Mouse (Mus musculus) brown adipose tissue, adult 24 weeks (tissue): ENCODE results near the gene Tmem140. TPM values are rescaled to one million over a fixed set of nuclear protein-coding genes. Genes with fewer than 3 reads are reported as not detected.
A peak's percentile ranks its signal among the peaks of the same experiment; 100 is the strongest.

Experiments used
- H3K27ac ChIP-seq: fragments of 200-500 bp; replicated peaks from 2 replicates; pipeline ENCODE4 v1.5.1; 2012; ENCODE audit warnings: low read depth, mild to moderate bottlenecking, low read length
- H3K4me1 ChIP-seq: fragments of 200-500 bp; 2 replicates; pipeline ENCODE4 v1.6.1; 2012; ENCODE audit warnings: low read length, mixed read lengths; ENCODE audit not compliant: control insufficient read depth, insufficient read depth, insufficient read length
- H3K4me3 ChIP-seq: fragments of 200-500 bp; 2 replicates; pipeline ENCODE4 v1.5.1; 2012; ENCODE audit warnings: low read depth, mild to moderate bottlenecking, low read length, moderate library complexity; ENCODE audit not compliant: insufficient read depth
- polyA plus RNA-seq: library from polyadenylated mRNA; stranded (reverse); fragments of >200 nt; gene quantifications from 2 replicates; pipeline ENCODE4 v1.2.4, GENCODE M21; 2012; ENCODE audit not compliant: missing spikeins, insufficient read depth, insufficient read length

Gene Tmem140
- polyA plus RNA-seq, 1 experiment, result 38.6 TPM

DNA sequence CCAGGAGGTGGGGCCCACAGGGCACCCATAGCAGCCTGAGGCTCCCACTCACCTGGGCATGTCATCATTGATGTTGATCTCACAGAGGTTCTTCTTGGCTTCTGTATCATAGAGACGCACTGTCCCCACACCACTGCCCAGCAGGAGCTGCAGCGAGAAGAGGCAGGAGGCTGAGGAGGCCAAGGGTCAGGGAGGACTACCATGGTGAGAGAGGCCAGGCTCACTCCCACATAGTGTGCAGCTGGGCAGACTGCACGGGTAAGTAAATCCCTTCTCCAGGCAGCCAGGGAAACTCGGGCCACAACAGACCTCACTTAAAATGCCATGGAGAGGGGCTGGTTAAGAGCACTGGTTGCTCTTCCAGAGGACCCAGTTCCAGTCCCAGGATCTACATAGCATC is 26.2 kb downstream of the Tmem140 start:
- H3K4me3 ChIP-seq, result no peak overlapping the region
- no peak overlapping the region for H3K27ac ChIP-seq
- H3K4me1 ChIP-seq, result no peaks in the 10 kb centered on the region

DNA sequence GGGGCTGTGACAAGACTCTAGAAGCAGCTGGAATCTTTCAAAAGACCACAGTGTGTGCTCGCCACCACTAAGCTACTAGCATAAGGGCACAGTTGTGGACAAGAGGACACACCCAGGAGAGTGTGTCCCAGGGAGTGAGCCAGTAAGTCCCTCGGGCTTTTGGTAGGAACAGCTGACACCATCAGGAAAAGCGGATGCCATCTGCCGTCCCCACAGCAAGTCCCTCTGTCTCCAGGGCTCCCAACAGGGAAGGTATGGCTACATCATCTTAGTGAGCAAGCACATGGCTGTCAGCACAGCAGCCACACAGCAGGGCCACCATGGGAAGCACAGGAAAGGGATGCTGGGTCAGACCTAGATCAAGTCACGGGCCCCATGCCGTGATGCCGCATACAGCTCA is 32.6 kb downstream of the Tmem140 start:
- Histone ChIP-seq H3K4me3 (no peak overlapping the region), H3K4me1 (no peaks in the 10 kb centered on the region), H3K27ac (no peak overlapping the region)

DNA sequence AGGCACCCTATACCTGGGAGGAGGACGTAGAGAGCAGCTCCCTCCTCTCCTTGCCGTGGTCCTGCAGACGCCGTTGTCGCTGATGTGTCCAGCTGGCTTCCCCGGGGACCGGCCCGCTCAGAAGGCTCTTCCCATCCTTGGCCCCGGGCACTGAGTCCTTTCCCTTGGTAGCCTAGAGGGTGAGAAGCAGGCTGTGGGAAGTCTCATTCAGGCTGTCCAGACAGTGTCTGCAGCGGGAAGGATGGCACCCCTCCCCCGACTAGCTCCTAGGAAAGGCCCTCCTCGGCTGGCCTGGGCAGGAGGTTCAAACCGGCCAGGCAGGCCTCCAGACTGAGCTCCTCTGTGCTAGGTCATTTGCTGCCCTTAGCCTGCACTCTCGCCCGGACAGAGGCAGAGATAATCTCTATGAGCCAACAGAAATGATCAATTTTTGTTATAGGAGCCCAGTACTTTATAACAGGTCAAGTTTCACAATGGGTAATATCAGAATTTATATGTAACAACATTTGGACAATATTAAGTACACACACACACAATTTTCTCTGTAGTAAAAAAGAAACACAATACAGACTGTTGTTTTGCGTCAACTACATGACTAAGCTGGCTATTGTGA is 33.3 kb downstream of the Tmem140 start:
- Histone ChIP-seq H3K4me1 (no peaks in the 10 kb centered on the region), H3K4me3 (no peak overlapping the region), H3K27ac (no peak overlapping the region)

DNA sequence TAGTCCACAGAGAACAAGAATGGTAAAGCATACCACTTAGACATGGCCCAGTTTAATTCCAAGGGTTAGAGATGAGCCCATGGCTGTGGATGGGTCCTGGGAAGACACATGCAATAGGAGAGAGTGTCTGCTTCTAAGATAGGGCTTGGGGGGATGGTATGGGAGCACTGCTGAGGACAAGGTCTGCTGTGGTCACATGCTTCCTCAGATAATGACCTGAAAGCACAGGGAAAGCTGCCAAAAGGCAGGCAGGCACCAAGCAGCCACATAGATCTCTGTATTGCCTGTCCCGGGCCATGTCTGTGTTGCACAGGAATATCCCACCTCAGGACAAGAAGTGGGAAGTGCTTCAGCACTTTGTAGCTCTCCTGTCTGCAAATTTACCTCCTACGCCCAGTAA is 36.2 kb downstream of the Tmem140 start:
- Histone ChIP-seq H3K4me1 (no peaks in the 10 kb centered on the region), H3K4me3 (no peak overlapping the region), H3K27ac (no peak overlapping the region)

DNA sequence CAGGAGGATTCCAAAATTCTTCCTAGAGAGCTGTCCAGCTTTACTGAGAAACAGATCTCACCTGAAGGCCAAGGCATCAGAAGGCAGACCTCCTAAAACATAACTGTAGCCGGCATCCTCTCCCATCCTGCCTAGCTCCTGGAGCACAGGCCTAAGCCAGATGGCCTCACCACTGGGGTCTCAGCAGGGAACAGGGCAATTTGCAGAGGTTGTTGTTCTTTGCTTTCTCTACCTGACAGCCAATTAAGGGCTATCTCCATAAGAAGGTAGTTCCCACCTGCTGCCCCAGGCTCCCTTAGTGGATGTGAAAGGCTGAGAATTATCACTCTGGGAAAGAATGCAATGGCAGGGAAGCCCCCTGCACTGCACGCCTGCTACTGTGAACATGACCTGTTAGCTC is 38.0 kb downstream of the Tmem140 start:
- no peaks in the 10 kb centered on the region for H3K4me1 ChIP-seq
- H3K27ac ChIP-seq, result no peak overlapping the region
- no peak overlapping the region for H3K4me3 ChIP-seq

DNA sequence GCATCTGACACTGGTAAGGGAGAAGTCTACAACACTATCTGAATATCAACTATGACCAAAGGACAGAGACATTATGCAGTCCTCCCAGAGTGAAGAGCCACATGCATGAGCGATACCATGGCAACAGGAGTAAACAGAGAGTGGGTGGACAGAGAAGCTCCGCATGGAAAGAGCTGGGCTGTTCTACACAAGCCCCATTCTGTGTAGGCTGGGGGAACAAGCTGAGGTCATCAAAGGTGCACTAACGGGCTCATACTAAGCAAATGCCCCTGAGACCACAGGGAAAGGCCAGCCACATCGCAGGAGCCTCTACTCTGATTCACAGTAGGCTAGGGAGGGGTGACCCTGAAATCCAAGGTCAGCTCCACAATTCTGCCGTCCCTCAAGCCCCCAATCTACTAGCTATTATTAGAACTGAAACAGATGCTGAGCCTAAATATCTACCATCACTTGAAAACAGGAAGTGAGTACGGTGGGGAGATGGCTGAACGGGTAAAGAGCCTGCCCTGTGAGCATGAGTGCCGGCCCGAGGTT is 39.0 kb downstream of the Tmem140 start:
- Histone ChIP-seq H3K27ac (no peak overlapping the region; the same call in 1 of the 2 replicates), H3K4me1 (no peaks in the 10 kb centered on the region), H3K4me3 (no peak overlapping the region)

DNA sequence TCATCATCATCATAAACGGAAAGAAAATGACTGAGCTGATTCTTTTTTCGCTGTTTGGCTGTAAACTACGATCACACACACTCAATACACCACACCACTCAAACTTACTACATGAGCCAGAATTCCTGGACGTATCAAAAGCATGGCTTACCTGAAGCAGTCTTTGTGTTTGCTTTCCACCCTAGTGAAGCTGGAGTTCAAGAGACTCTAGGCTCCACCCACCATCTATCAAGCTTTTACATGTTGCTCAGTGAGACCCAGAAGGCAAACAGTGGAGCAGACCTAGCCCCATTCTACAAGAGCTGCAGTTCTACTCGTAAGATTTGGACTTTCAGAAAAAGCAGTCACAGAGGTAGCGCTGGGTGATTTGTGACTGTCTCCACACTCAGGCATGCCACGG is 39.6 kb downstream of the Tmem140 start:
- Histone ChIP-seq H3K4me1 (peaks cover 3% of the 10 kb centered on the region), H3K27ac (no peak overlapping the region; the same call in 1 of the 2 replicates)

DNA sequence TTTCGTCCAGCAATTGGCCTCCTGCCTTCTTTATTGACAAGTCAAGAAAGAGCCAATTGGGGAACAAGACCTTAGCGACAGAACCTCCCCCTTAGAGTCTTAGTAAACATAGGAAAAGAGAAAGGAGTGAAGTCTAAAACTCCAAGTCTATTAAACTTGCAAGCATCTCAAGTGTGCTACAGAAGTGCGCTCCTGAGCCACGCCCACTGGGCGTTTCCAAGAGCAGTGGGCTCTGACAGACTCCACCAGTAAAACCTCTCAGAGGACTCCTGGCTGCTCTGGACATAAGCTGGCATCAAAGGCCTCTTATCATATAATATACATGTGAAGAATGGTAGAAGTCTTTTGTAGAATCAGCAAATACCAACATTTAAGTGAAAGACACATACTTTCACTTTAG is 40.5 kb downstream of the Tmem140 start:
- H3K4me3 ChIP-seq, result no peak overlapping the region
- no peak overlapping the region for H3K27ac ChIP-seq
- peaks cover 10% of the 10 kb centered on the region for H3K4me1 ChIP-seq

More for the DNA sequence above, 39.6 kb downstream of the Tmem140 start:
- no peak overlapping the region for H3K4me3 ChIP-seq

DNA sequence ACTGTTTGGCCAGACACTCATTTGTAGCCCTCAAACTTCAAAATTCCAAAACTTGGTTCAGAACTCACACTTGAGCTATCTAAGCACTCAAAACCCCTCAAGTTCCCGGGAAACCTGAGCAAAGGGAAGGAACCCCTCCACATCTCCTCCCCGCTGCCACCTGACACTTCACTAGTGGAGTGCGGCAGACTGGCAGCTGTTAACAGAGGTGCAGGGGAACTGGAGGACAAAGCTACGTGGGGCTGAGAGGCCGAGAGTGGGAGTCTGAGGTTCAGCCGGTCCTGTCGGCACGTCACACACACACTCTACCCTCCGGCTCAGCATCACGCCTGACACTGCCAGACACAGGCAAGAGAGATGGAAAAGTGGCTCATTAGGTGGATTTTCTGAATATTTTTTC is 40.9 kb downstream of the Tmem140 start:
- H3K27ac ChIP-seq, result no peak overlapping the region
- H3K4me3 ChIP-seq, result no peak overlapping the region
- H3K4me1 ChIP-seq, result peaks cover 10% of the 10 kb centered on the region

DNA sequence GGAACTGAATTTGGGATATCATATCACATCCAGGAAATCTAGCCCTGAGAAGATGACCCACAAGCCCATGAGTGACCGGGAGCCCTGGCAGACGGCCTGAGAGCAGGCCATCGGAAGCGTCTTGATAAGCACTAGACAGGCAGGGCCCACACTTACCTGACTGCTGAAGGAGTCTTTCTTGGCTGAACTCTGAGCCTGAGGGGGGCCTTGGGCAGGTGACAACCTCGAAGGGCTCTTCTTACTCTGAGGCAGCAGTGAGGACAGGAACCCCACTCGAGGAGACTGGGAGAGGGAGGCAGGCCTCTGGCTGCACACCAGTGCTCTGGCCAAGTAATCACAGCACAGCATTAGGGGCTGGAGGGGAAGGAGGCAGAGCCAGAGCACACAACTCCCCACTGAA is 41.4 kb downstream of the Tmem140 start:
- Histone ChIP-seq H3K27ac (no peak overlapping the region), H3K4me1 (peaks cover 10% of the 10 kb centered on the region), H3K4me3 (no peak overlapping the region)

DNA sequence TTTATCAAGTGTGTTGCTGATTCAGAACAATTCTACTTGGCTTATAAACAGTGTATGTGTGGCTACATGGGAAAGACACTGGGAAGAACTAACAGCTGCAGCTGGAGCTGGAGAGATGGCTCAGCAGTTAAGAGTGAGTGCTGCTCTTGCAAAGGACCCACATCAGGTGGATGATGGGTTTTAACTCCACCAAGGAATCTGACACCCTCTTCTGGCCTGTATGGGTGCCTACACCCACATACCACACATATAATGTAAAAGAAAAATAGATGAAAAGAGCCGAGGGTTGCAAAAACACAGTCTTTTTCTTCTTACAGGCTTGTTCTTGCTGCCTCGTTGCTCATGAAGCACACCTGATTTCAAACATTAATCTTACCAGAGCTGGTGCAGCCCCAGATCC is 43.2 kb downstream of the Tmem140 start:
- H3K27ac ChIP-seq, result 0 out of 2 replicates have a peak overlapping the region, but pooled peaks have one; percentile 11
- H3K4me1 ChIP-seq, result peaks cover 10% of the 10 kb centered on the region
- H3K4me3 ChIP-seq, result no peak overlapping the region

DNA sequence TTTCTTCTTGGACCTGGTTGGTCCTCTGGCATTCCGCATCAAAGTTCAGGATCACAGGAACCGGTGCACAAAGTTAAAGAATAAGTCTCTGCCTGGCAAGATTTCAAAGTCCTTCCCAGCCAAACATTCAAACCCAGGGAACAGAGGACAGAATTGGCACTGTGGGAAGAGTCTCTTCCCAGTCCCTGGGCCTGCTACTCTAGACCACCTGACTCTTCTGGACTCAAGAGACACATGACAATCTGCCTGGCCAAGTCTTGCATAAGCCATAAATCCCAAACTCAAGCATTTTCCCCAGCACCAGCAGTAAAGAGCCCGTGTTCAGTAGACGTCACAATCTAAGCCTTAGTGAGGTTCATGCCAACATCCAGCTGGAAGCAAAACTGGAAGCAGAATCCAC is 43.7 kb downstream of the Tmem140 start:
- H3K4me3 ChIP-seq, result no peak overlapping the region
- peaks cover 10% of the 10 kb centered on the region for H3K4me1 ChIP-seq
- peak overlapping the region; percentile 42 for H3K27ac ChIP-seq

DNA sequence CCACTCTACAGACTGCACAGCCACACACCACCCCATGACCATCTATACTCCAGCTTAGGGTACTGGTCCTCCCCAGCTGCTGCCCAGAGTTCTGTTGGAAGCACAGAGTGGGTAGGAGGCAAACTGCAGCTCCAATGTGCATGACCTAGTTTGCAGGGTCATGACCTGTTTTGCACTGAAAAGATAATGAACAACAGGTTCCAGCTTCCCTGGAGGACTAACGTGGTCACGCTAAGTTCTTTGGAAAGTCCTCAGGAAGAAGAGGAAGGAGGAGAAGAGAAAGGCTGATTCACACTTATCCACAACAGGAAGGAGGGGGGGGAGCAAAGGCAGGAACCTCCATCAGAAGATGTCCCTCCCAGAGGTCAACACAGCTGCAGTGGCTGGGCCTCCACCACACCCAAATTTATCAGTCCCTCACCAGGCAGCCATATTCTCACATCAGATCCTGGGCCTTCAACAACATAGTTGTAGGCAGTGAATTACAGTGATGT is 44.2 kb downstream of the Tmem140 start:
- Histone ChIP-seq H3K4me3 (no peak overlapping the region), H3K4me1 (peaks cover 10% of the 10 kb centered on the region), H3K27ac (peak overlapping the region; percentile 42)

DNA sequence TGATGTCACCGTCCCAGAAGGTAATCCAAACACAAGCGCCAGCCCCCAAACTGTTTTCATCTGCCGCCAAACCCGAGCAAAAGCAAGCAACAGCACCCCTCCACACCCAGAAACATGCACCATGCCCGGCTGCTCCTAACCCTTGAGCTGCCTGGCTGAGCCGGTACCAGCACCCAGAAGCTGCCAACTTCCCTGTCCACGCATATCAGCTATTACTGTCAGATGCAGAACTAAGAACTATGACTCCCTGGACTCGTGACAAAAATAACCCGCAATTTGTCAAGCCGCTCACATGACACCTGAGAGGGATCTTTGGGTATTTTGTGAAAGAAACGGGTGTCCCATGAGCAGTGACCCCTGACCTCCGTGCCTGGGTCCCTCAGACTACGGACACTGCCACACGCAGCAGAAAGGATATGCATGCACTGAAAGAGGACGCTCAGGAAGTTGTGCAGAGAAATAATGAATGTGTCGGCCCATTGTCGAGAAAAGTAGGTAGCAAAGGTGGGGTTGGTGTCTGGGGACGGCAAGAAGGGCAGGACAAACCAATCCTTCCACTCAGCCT is 44.8 kb downstream of the Tmem140 start:
- Histone ChIP-seq H3K4me3 (peak overlapping the region; percentile 10; the same call in 1 of the 2 replicates), H3K27ac (peak overlapping the region; percentile 42), H3K4me1 (peaks cover 10% of the 10 kb centered on the region)

DNA sequence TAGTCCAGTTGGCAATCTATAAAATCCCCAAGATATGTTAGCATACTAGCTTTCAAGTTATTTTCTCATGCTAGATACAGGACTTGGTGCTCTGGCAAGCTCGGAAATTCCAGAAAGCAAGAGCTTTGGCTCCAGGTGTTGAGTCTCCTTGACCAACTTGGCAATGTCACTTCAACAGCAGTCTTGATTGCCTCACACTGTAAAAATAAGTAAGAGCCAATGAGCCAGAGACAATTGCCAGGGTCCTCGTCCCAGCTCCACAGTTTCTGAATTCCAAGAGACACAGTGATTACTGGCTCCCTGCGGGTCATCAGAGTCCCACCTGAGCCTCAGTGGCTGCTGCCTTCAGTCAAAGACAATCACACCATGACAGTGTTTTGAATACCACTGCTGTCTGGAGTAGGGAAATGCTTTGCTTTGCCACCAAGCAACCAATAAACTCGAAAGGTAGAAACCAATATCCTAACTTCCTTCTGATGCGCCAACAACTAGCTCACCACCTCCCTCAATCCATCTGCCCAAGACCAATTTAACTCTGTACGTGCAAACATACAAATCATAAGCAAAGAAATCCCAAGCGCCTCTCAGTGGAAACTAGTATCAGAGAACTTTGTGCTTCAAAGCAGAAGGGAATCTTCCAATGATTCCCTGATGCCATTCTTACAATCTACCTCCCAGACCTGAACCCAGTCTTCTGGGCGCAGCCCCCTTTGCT is 46.8 kb downstream of the Tmem140 start:
- peaks cover 10% of the 10 kb centered on the region for H3K4me1 ChIP-seq
- H3K4me3 ChIP-seq, result peak overlapping the region; percentile 79
- H3K27ac ChIP-seq, result peak overlapping the region; percentile 38; the same call in 1 of the 2 replicates
